Mouse (Mus musculus) regulatory T cell (primary cell): ENCODE data around the gene Eif4a3.
"Not testable (repeated sequence)": the region's sequence is repeated elsewhere in the genome, so short reads cannot be mapped to it uniquely, and the experiment has no call there.

Experiments used
- in situ Hi-C: fragments of 300-600 bp; cut with MboI, MseI; formaldehyde crosslinking; loops from one replicate; pipeline ENCODE4 v1.15.1; 2025; ENCODE audit warnings: high pct_unique_total_duplicates

The Eif4a3 gene

GRCm38 (mm10) chr11:119298917-119299316 is 972 bp downstream of the Eif4a3 start:
- in situ Hi-C loops = loop anchor here (25.0 kb wide), 1 partner anchor 1012 kb away; the partner anchor contains the start of gene Usp36

GRCm38 (mm10) chr11:119297996-119298395 is 1.9 kb downstream of the Eif4a3 start:
- in situ Hi-C loops = loop anchor here (25.0 kb wide), 1 partner anchor 1011 kb away; the partner anchor contains the start of gene Usp36

DNA sequence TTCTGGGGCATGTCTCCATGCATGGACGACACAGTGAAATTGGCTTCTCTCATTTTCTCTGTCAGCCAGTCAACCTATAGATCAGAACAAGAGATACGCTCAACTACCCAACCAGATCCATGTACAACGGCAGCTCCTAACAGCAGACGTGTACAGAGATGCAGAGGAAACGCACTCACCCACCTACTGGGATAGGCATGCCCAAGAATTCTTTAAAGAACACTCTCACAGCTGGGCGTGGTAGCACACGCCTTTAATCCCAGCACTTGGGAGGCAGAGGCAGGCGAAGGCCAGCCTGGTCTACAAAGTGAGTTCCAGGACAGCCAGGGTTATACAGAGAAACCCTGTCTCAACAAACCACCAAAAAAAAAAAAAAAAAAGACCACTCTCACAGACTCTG is 7.0 kb downstream of the Eif4a3 start:
- in situ Hi-C loops = loop anchor here (25.0 kb wide), 1 partner anchor 1006 kb away; the partner anchor contains the start of gene Usp36

DNA sequence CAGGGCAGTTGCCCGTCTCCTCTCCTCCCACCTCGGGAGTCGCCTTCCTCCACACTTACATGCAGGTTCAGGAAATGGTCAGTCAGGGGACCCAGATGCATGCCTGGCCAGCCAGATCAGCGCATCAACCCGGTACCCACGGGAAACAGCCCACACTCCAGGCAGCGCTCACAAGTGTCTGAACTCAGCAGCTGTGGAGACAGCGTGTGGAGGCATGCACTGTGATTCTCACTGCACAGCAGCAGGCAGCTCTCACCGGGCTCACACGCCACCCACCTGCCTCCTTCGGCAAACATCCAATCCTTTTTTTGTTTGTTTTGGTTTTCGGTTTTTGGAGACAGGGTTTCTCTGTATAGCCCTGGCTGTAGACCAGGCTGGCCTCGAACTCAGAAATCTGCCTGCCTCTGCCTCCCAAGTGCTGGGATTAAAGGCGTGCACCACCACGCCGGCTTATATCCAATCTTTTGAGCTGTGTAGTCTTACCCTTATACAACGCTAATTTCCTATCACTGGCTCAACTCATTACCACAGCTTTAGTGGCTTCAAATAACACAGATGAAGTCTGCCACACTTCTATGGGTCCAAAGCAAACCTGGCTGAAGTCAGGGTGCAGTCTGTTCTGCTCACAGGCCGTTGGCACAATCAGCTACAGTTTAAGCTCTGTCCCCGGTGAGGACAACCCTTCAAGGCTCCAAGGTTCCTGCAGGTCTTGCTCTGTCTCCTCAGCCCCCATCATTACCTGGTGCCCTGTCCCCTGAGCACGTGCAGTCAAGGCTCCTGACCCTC is 12.5 kb downstream of the Eif4a3 start:
- in situ Hi-C loops = loop anchor here (25.0 kb wide), 1 partner anchor 1000 kb away; the partner anchor contains the start of gene Usp36

DNA sequence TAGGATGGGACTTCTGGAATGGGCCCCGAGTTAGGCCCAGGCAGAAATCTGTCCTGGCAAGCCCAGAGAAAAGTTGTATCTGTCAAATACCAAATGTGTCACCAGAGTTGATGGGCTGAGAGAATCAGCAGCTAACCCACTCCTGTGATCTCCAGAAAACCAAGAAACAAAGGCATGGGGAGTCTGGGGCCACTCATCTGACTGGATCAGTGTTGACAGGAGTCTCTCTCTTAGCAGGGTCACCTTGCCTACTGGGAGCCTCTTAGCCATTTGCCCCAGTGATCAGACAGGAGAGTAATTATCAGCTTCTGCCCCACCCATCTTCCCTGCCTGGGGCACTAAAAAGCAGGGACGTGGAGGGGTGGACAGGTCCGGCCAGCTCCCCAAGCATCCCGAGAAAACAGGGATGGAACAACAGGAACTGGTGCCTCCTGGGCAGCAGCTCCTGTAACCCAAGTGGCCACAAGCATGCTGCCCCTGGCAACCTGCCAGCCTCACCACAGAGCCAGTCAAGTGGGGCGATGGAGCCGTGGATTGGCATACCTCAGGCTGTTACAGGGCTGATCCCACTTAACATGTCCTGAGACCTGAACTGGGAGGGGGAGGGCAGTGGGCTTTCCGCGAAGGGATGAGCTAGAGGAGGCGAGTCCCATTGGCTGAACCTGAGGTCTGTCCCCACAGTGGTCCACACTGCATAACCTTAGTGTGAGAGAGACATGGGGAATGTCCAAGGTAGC is 13.9 kb downstream of the Eif4a3 start:
- in situ Hi-C loops = loop anchor here (25.0 kb wide), 1 partner anchor 999 kb away; the partner anchor contains the start of gene Usp36

DNA sequence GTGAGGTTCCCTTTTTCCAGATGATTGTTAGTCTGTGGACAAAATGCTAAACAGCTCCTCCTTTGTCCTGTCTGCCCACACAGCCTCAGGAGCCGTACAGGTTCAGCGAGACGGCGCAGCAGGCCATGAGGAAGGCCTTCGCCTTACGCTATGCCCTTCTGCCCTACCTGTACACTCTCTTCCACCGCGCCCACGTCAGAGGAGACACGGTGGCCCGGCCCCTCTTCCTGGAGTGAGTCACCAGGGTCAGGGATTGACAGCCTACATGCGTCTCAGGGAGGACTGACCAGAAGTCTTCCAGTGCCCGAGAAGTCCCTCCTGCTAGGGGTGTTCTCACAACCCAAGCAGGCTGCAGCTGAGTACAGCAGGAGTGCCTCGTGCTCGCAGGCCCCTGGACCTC is 18.9 kb downstream of the Eif4a3 start:
- in situ Hi-C loops = loop anchor here (25.0 kb wide), 1 partner anchor 994 kb away; the partner anchor contains the start of gene Usp36

GRCm38 (mm10) chr11:119273186-119273930 is 26.5 kb downstream of the Eif4a3 start:
- in situ Hi-C loops = no loop called here

- in situ Hi-C loops = not testable (repeated sequence)
These were observed 27.4 kb downstream of the Eif4a3 start for GRCm38 (mm10) chr11:119272492-119272891.

GRCm38 (mm10) chr11:119268557-119269195 is 31.2 kb downstream of the Eif4a3 start:
- in situ Hi-C loops = no loop called here

- in situ Hi-C loops = no loop called here
These were observed 31.9 kb downstream of the Eif4a3 start, which contains the start of gene Gaa for GRCm38 (mm10) chr11:119267768-119268556. Gene Gaa, plus strand, starts transcription at chr11:119267887.

DNA sequence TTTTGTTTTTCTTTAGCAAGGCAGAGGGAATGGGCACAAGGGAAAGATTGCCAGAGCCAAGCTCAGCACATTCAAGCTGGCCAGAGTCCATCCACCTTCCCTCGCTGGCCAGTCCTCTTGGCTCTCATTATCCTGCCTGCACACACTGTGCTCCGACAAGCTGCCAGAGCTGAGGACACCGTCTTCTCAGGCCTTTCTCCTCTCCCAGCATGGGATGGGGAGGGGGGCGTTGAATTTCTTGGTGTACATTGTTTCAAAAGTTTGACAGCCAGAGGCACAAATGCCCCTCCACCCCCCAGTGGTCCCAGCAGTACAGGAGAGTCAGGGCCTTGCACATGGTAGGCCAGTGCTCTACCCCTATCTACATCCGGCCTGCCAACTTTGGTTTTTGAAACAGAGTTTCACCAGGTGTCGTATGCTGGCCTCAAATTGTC is 32.6 kb downstream of the Eif4a3 start:
- in situ Hi-C loops = no loop called here

GRCm38 (mm10) chr11:119265811-119266210 is 34.1 kb downstream of the Eif4a3 start:
- in situ Hi-C loops = no loop called here

- in situ Hi-C loops = no loop called here
These were observed 35.5 kb downstream of the Eif4a3 start for GRCm38 (mm10) chr11:119264413-119264812.

DNA sequence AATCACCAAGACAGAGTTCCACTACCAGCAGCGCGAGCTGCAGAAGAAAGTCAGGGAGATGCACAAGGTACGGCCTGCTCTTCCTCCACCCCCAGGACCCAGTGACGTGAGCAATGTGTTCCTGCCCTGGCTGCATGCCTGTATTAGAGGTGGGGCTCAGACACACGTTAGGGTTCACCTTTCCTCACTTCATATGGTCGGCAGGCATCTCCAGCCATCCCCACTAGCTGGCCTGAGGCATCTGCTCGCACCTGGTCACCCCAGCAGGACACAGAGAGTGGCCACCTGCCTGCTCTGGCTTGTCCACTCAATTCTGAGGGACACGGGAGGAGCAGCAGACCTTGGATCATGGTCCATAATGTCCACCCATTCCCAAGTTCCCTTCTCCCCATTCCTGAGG is 39.9 kb downstream of the Eif4a3 start:
- in situ Hi-C loops = no loop called here

DNA sequence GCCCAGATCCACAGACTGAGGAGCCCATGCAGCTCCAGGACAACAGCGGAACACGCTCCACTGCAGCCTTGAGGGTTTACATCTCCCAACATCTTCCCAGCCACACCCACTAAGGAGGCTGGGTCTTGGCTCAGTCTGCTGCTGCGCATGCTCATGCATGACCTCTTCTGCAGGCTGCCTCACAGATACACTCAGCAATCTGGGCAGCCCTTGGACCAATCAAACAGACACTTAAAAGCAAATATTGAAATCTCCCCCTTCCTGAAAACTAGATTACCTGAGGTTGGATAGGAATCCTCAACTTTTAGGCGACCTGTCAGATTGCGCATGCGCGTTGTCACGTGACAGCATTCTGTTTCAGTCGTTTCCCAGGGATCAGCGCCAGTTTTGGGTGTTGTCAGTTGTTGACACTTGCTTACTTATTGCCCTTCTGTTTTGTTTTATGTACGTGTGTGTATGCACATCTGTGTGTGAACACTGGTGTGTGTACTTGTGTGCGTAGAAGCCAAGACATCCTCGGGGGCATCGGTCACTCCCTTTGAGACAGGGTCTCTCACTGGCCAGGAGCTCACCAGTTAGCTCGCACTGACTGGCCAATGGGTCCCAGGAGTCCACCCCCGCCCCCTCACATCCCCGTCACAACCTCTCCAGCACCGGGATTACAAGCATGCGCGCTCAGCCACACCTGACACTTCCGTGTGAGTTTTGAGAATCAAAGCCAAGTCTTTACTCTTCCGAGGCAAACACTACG is 41.1 kb downstream of the Eif4a3 start:
- in situ Hi-C loops = no loop called here

- in situ Hi-C loops = no loop called here
These were observed 41.7 kb downstream of the Eif4a3 start for GRCm38 (mm10) chr11:119258216-119258571.

GRCm38 (mm10) chr11:119256557-119256956 is 43.3 kb downstream of the Eif4a3 start:
- in situ Hi-C loops = not testable (repeated sequence)

DNA sequence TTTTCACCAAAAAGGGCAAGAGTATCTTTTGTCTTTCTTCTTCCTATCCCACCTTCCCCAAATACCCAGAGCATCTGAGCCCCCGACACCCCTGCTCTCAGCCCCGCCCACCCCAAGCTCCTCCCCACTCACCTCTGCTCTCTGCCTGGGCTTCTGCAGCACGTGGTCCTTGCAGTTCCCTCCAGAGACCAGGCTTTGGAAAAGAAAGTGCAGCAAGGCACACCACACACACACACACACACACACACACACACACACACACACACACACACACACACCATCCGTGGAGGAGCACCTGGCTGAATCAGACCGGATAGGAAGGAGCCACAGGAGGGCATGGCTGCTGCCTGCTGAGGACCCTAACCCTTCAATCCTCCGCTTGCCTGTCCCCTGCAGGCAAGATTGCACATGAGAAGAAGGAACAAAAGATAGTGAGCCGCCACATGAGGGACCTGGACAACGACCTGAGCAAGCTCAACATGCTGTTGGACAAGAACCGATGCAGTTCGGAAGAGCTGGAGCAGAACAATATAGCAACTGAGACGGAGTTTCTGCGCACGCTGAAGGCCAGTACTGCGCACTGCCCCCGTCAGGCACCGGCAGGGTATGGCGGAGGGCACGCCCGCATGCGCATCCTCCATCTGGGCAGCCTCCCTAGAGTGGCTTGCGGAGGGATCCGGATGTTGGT is 46.9 kb downstream of the Eif4a3 start:
- in situ Hi-C loops = no loop called here

DNA sequence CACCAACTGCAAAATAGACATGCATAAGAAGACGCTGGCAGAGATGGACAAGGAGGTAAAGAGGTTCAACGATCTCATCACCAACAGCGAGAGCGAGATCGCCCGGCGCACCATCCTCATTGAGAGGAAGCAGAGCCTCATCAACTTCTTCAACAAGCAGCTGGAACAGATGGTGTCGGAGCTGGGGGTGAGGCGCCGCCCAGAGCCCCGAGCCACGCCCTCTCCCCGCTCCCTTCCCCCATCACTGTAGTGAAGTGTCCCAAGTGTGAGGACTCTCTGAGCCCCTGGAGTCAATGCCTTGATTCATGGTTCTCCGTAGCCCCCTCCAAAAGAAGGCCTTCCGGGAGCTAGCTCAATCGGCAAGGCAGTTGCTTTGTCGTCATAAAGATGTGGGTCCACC is 48.9 kb downstream of the Eif4a3 start:
- in situ Hi-C loops = no loop called here
